Mouse (Mus musculus) gonadal fat pad, adult 2 months (tissue): ENCODE results near the gene Gm21310. TPM values are rescaled to one million over a fixed set of nuclear protein-coding genes. Genes with fewer than 3 reads are reported as not detected.
"Not testable (repeated sequence)": the region's sequence is repeated elsewhere in the genome, so short reads cannot be mapped to it uniquely, and the experiment has no call there.

Source experiments
- DNase-seq: peaks from one replicate; pipeline ENCODE4 v3.0.0-alpha.2; 2012; ENCODE audit warnings: low read depth
- polyA plus RNA-seq: library from polyadenylated mRNA; depleted of rRNA; stranded (reverse); fragments of >200 nt; gene quantifications from 2 replicates; pipeline ENCODE4 v1.2.3, GENCODE M21; 2012; rRNA removed

Gm21310 gene
- not detected in 2 replicates for polyA plus RNA-seq

DNA sequence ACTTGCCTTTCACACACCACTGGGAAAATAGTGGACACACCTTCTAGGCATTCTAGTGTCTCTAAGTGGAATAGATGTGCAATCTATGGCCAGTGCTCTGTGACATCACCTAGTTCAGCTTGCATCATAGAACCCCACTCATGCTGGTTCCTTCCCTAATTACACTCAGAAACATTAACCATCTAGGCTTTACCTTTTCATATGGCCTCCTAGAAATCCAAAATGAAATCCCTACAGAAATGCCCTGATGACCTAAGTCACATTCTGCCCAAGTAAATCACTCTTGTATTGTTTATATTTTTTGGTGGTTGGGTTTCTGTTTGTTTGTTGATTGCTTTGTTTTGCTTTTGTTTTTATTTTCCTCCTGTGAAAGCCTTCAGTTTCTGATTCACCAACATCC, at the start of gene Gm21310:
TSS of gene Gm21310 (minus strand) at position 101 of the 400 bp plus-strand sequence.
- not testable (repeated sequence) for DNase-seq

Other genes starting within 250 kb of the Gm21310 start
- not detected in 2 replicates for gene Gm20834, start 177.4 kb upstream of the Gm21310 start, polyA plus RNA-seq